Mouse (Mus musculus): ENCODE results near the gene Pomp.
A peak's percentile ranks its signal among the peaks of the same experiment; 100 is the strongest.
"Not testable (repeated sequence)": the region's sequence is repeated elsewhere in the genome, so short reads cannot be mapped to it uniquely, and the experiment has no call there.

Gene Pomp

GRCm38 (mm10) chr5:147860076-147860448 is 199 bp upstream of the Pomp start:
- DNase-seq (ENCODE audit: low read depth, low spot score) = no peak

GRCm38 (mm10) chr5:147868674-147869073 is 8.4 kb downstream of the Pomp start:
- no peak for DNase-seq (ENCODE audit: low read depth, low spot score)

DNA sequence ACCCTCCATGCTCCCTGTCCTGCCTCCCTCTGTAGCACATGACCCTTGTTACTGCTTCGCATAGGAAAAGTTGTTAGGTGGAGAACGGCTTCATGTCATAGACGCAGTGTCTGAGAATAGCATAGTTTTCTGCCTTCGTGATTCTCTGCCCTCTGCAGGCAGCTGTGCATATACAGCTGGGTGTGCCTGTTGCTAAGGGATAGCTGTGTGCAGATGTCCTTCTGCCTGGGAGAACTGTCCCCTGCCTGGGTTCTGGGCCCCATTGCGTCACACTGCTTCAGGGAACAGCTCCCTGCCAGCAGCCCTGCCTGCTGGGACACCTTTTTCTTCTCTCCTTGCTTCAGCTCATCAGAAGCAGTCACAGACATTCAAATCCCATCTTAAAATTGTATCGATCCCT is 9.3 kb downstream of the Pomp start:
- DNase-seq (ENCODE audit: low read depth, low spot score) = no peak

DNA sequence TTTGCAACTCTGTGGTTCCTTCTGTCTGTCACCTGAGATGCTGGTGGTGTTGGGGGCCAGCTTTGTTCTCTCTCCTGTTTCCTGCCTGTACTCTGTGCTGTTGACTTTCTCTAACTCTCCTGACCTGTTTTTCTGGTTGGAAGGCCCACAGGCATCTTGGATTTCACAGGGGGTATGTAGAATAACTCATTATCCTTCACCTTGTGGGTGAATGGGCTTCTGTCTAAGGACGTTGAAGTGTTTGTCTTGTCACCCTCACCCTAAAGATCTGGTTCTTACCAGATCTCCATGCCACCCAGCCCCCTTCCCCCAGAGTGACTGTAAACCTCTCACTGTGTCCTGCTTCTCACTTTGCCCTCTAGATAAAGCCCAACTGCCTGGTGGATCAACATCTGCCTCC is 10.0 kb downstream of the Pomp start:
- no peak for DNase-seq (ENCODE audit: low read depth, low spot score)

DNA sequence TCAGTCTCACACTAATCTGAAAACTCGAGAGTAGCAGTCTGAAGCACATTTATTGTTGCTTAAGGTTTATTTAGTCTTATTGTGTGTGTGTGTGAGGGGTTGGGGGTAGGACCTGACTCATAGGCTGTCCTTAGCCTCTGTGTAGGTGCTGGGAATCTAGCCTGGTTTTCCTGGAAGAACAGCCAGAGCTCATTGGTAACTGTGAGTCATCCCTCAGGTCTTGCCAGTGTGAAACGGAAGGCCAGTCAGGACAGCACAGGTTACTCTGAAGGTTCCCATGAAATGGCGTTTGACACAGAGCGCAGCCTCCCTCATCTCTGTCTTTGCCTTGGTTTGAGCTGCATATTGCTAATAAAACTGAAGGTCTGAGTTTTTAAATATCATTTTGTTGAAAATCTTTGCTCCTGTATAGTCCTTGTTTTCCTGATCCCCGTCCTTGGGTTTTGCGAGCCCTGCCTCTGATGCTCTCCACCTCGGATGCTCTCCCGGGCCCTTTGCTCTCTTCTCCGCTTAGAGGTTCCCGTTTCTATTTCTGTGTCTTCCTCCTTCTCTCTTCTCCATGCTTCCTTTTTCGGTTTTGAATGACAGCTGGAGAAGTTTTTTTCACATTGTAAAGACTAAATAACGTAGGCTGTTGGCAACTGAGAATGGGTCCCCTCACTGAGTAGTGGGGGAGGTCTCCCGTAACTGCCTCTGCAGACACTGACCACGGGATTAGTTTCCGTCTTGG is 11.0 kb downstream of the Pomp start:
- DNase-seq (ENCODE audit: low read depth, low spot score) = no peak

- DNase-seq (ENCODE audit: low read depth, low spot score) = no peak
These were observed 14.3 kb downstream of the Pomp start for GRCm38 (mm10) chr5:147874491-147875065.

DNA sequence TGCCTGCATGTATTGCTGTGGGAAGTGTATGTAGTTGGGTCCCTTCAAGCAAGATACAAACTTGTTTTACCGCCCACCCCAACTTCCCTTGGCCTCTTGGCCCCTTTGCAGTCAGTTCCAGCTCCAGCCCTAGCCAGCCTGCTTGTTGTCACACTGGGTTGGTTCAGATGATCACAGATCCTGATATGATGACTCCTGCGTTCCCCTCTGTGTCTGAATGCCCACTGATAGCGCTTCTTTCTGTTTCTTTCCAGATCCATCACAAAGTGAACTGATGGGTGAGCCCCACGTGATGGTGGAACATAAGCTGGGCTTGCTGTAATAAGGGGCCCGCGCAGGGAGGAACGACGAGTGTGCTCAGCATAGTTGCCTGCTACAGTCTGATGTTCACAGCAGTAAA is 14.9 kb downstream of the Pomp start:
- DNase-seq (ENCODE audit: low read depth, low spot score) = no peak

GRCm38 (mm10) chr5:147877520-147877919 is 17.3 kb downstream of the Pomp start:
- no peak for DNase-seq (ENCODE audit: low read depth, low spot score)

- no peak for DNase-seq (ENCODE audit: low read depth, low spot score)
These were observed 19.9 kb downstream of the Pomp start for GRCm38 (mm10) chr5:147879971-147880682.

DNA sequence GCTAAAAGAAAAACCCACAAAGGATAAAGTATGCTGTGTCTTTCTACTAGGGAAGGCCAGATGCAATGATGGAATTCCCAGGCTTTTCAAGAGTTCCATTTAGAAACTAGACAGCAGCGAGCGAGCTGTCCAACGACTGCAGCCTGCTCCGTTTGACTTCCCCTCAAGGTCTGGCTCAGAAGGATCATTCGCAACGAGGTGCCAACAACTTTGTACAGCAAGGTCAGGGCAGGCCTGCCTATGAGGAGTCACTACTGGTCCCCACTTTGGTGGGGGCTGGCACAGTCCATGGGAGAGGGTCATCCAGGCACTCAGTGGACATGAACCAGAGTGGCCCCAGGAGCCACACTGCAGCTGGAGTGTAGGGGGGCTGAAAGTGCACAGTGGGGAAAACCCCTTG is 23.3 kb downstream of the Pomp start:
- no peak for DNase-seq (ENCODE audit: low read depth, low spot score)

GRCm38 (mm10) chr5:147888313-147889297 is 28.3 kb downstream of the Pomp start:
- no peak for DNase-seq (ENCODE audit: low read depth, low spot score)

DNA sequence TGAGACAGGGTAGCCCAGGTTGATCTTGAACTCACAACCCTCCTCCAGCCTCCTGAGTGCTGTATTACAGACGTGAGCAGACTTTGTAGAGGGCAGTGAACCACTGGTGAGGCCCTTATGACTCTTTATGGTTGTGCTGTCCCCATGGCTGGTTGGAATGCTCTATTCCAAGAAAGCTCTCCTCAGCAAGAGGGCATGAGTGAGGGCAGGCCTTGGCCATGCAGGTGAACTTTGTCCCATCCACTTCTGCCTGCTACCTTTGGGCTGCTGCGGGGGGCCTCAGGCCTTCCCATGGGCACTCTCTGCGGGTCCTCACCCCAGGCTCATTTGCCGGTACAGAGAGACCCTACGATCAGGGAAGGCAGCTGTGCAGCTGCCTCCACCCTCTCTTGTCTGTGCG is 32.5 kb downstream of the Pomp start:
- DNase-seq (ENCODE audit: low read depth, low spot score) = no peak

GRCm38 (mm10) chr5:147893143-147893542 is 32.9 kb downstream of the Pomp start:
- no peak for DNase-seq (ENCODE audit: low read depth, low spot score)

DNA sequence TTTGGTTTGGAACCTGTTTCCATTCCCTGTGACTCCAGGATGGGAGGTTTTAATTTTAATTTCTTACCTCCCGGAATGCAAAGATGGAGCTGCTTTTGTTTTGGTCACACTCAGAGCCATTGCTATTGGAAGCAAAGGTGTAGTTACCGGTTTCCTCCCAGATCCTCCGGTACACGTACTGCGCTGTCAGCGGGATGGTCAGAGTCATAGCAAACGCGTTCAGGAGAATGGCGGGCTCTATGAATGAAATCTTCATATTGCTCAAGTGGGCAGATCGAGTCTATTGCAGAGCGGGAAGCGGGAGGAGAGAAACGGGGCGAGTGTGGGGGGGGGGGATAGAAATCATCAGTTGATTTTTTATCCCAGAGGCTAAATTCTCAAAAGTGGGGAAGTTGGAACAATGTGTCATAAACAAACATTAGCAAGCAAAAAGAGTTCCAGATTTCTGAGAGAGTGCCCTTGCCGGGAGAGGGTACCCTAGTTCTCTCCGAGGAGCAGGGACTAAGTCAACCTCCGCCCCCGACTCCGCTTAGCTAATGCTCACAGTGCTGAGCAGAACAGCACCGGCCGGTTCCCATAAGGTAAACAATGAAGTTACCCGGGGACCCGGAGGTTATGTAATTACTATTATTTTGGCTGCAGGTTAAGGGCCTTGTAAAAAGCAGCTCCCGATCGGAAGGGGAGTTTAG is 33.6 kb downstream of the Pomp start:
- DNase-seq (ENCODE audit: low read depth, low spot score) = no peak

GRCm38 (mm10) chr5:147894455-147895076 is 34.3 kb downstream of the Pomp start, which contains the start of gene Slc46a3:
Gene Slc46a3, minus strand, starts transcription at chr5:147894815.
- peak; percentile 94 for DNase-seq (ENCODE audit: low read depth, low spot score)

GRCm38 (mm10) chr5:147895436-147896198 is 35.4 kb downstream of the Pomp start:
- no peak for DNase-seq (ENCODE audit: low read depth, low spot score)

DNA sequence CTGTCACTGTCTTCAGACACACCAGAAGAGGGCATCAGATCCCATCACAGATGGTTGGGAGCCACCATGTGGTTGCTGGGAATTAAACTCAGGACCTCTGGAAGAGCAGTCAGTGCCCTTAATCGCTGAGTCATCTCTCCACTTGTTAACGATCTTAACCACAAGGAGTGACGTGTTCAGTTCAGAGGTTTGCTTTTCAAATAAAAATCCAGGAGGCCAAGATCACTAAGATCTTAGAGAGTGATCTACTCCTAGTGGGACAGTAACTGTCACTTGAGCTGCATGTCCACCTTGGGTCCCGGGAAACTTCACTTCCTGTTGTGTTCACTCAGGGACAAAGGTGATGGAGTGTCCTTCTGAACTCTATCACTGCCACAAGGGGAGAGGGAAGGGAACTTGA is 36.2 kb downstream of the Pomp start:
- not testable (repeated sequence) for DNase-seq (ENCODE audit: low read depth, low spot score)

DNA sequence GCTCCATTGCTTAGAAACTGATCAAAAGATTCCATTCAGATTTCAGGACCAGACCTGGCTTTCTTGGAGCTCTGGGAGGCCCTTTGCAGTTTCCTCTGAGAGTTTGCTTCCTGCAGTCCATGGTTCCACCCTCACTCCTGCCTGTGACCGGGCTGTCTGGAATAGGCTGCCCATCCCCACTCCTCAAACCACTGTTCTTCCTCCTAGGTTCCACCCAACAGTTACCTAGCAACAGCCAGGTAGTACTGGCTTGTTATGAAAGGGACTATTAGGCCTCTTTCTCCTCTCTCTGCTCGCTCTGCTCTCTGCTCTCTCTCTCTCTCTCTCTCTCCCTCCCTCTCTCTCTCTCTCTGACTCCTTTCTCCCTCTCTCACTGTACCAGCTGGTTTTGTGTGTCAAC is 38.0 kb downstream of the Pomp start:
- DNase-seq (ENCODE audit: low read depth, low spot score) = no peak

- no peak for DNase-seq (ENCODE audit: low read depth, low spot score)
These were observed 38.8 kb downstream of the Pomp start for GRCm38 (mm10) chr5:147898968-147899549.
